Mouse (Mus musculus): ENCODE measurements around the gene Gm10647.
"Not testable (repeated sequence)": the region's sequence is repeated elsewhere in the genome, so short reads cannot be mapped to it uniquely, and the experiment has no call there.

Gene Gm10647

DNA sequence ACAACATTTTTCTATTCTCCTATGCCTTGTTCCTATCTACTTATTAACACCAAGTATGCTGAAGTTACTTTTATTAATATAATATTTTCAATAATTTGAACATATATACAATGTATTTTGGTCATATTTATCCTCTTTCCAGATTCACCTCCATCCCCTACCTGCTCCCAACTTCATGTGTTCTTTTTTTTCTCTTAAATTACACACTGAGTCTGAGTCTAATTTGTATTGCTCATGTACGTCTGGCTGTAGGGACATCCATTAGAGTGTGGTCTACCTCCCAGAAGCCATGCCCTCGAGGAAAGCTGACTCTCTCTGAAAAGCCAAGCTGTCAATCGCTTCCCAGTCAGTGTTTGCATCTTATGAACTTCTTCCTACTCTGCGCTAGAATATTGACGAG is at the start of gene Gm10647:
Gene Gm10647, plus strand, starts transcription at position 301 of the 400 bp plus-strand sequence.
- DNase-seq (ENCODE audit: low read depth, low spot score), result no peak

DNA sequence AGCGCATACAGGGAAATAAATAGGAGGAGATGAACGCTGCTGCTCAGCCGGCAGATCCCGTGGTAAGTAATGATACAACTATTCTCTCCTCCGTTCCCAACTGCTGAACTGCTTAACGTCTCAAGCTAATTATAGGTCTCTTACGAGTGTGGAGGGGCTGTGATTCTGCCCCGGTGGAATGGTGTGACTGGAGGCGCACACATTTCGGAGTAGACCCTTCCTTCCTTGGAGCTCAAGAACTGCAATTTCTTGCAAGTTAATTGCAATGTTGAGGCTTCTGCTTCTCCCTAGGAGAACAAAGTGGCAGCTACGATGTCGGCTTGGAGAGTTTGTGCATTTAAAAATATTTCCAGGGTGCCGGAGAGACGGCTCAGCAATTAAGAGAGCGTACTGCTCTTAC is 48.4 kb upstream of the Gm10647 start:
- peak; percentile 88 for DNase-seq (ENCODE audit: low read depth, low spot score)

DNA sequence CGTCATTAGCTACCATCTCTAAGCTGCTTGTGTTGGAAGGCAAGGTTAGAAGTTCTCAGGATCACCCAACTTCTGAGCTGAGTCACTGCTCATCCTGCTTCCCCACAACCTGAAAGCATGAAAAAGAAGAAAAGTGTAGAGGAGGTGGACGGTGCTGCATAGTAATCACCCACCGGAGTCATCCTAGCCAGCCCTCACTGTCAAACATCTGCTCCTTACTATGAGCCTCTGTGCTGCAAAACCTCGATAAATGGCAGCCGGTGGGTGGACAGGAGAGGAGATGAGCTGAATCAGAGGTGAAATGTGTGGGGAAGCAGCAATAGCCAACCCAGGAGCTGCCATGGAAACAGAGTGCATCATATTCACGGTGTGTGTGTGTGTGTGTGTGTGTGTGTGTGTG is 44.0 kb upstream of the Gm10647 start:
- peak; percentile 90 for DNase-seq (ENCODE audit: low read depth, low spot score)

DNA sequence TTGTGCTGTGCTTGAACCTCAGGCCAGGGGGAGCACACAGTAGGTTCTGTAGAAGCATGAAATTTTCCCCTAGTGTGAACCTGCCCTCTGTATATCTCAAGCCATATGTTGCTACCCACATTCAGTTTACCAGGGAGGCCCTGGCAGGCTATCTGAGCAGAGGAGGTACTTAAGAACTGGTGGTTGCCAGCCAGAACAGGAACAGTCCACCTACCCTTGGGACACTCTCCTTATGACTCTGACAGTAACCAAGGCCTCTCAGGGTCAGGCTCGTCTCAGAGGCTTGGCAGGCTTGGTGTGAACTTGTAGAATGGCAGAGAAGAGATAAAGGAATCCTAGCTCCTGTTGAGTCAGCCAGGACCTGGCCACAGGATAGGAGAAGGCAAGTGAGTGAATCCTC is 35.8 kb upstream of the Gm10647 start:
- DNase-seq (ENCODE audit: low read depth, low spot score), result no peak

DNA sequence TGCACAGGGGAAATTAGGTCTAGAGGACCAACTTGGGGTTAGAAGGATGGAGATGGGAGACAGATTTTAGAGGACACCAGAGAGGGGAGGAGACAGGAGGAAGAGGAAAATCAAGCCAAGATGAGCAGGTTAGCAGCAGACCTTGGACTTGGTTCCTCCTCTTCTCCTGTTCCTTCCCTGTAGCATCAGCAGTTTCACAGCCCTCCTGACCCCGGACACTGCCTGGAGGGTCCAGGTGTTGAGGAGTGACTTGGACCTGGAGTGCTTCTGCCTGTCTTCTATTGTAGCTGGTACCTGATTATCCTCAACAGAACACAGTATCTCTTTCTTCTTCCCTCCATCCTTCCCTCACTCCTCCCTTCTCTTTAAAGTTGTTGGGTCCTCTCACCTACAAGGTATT is 28.1 kb upstream of the Gm10647 start:
- DNase-seq (ENCODE audit: low read depth, low spot score), result no peak

DNA sequence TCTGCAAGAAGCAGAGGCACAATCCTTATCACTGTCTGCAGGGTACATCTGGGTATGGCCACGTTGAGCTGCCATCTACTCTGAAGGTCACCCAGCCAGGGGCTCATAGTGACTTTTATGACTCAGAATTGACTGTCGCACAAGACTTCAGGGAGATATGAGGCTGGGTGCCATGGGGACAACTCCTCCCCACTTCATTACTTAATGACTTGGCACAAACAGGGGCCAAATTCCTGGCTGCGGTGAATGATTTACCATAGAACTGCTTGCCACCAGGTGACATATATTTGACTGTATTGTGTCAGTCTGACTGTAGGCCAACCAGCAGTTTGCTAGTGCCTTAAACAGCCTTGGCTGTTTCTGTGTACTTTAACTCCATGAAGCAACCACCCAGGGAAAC is 27.6 kb upstream of the Gm10647 start:
- no peak for DNase-seq (ENCODE audit: low read depth, low spot score)

DNA sequence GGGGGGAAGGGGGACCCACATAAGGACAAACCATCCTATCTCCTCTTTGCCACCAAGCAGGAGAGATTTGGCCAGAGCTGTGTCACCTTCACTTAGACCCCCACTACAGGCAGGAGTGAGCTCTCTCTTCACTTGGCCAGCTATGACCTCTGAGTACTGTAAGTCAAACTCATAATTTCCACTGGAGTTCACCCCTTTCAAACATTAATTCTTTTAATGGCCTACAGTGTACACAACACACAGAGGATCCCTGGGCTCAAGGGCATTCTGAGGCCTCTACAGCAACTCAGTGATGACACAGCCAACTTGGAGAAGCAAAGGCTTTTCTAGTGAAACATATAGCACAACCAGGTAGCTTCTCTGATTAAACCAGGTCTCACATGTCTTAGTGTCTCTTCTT is 26.1 kb upstream of the Gm10647 start:
- no peak for DNase-seq (ENCODE audit: low read depth, low spot score)

DNA sequence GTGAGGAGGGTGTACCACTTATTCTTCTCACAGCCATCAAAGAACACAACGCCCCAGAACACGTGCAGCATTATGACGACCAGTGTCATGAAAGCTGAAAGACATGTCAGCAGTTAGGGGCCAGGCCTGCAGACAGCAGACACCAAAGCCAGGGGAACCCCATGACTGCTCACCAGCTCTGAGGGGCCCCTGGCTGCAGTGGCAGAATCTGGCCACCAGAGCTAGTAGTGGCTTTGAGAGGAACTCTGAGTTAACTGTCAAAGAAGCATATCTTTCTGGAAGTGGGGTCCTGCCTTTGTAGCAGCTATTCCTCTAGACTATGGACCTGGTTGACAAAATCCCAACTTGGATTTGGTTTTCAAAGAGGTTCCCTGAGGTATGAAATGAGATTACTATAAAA is 12.3 kb upstream of the Gm10647 start:
- DNase-seq (ENCODE audit: low read depth, low spot score), result not testable (repeated sequence)

DNA sequence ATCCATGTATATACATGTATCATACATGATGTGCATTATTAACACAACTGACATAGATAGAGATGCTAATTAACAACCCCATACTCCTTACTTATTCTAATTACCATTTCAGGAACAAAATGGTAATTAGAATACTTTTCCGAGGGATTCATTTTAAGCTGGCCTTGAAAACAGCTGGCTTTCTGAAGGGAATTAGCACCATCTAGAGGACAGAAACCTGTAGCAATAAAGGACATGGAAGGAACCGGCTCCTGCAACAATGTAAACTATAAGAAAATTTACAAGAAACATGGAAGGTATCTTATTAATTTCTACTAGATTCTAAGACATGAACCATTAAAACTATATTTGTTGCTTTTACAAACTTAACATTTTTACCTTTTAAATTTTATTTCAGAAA is 9.0 kb upstream of the Gm10647 start:
- DNase-seq (ENCODE audit: low read depth, low spot score), result peak; percentile 88

DNA sequence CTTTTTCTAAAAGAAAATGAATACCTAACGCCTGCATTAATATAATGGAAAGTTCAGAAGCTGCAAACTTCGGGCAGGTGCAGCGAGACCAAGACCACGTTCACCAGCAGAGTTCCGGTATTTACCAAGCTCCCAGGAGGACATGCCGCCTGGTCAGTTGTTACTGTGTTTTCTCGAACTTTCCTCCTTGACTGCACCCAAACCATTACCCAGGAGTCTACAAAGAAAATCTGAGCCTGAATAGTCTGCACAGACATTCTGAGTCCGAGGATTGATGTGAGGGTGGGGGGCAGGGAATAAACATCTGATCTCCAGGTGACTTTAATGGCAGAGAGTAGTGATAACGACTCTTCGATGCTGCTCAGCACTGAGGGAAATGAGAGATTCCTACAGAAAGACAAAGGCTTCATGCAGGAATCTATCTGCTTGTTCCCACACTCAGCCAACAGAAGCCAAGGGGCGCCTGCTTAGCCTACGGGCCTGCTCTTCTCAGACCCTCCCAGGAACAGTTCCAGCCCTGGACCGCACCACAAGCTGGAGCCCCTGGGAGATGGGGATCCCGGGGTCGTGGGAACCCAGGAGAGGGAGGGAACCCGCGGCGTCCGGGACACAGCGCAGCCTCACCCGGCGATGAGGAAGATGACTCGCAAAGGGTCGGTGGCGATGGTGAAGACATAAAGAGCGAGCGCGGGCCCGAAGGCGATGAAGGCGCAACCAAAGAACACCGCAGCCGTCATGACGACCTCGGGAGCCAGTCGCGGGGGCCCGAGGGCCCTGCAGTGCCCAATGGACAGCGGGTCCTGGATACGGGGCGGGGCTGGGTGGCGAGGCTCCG is 2.0 kb upstream of the Gm10647 start:
- no peak for DNase-seq (ENCODE audit: low read depth, low spot score)

DNA sequence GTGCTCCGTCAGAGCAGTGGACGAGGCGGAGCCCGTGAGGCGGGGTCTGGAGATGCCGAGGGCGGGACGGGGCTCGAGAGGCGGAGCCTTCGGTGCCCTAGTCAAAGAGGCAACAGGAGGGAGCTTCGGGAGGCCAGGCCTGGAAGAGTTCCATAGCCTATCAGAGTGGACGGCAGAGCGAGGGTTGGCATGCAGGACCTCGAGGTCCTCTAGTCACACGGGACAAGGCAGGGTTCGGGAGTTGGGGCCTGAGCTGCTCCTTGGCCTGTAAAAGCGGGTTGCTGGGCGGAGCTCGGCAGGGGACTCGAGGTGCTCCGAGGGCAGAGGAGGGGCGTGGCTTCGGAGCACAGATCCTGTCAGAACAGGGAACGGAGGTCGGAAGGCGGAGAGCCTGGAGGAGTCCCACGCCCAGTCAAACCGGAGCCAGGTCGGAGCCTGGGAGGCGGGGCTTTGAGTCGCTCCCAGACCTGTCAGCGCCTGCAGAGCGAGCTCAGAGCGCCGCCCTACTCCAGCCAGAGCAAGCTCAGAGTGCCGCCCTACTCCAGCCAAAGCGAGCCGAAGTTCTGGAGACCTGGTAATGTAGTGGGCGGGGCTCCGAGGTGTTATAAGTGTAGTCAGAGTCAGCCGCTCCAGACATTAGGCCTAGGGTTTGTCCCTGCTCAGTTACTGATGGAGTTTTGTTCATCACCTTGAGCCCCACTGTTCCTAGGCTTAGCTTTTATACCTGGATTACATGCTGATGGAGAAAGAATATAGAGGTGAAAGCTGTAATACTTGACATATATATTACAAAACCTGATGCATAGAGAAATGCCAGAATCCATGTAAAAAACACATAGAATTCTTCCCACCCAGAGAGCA is 1.1 kb upstream of the Gm10647 start, which contains the start of gene Aph1b:
Gene Aph1b, minus strand, starts transcription at position 27 of the 861 bp plus-strand sequence.
- peak; percentile 99 for DNase-seq (ENCODE audit: low read depth, low spot score)

DNA sequence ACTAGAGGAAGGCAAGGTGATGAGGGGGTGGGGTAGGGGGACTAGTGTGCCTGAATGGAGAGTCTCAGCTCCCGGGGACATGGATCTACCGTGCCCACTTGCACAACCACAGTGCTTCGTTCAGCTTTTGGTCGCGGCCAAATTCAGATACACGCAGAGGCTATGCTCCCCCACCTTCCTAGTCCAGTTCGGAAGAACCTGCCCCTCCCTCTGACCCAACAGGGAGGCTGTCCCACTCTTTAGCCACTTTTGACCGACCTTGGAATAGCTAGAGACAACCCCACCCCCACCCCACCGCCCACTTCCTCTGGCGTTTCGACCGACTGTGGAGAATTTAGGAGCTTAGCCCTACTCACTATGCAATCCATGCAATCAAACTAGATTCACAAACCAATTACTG is 5.1 kb downstream of the Gm10647 start:
- no peak for DNase-seq (ENCODE audit: low read depth, low spot score)

DNA sequence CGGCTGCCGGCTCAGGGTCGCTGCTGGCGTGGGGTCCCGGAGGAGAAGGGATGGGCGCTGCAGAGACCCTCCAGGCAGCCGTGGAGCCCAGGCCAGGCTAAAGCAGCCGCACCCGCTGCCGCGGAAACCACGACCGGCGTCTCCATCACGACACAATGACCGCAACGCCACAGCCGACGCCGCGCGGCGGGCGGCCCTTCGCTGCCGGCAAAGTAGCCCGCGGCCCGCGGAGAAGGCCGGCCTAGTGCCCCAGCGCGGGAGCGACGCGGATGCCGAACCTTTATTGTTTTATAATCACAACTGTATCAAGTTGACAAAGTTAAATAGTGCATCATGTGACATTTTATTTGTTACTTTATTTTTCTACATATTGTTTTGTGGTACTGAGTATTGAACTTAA is 9.1 kb downstream of the Gm10647 start:
- not testable (repeated sequence) for DNase-seq (ENCODE audit: low read depth, low spot score)

DNA sequence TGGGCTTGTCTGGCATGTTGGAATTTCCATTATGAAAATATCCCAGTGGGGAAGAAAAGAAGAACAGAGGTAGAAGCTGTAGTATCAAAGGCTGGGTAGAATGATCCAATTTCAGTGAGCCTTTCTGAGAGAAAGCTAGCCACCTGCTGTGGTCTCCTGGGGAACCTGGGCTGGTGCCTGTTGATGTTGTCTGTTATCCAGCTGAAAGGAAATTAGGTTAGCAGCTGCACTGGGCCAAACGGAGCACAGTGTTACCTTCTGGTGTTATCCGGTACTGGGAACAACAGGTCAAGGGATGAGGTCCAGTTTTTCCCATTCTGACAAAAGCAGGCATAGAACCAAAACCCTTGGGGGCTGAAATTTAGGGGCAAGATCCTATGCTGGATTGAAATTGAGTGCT is 16.6 kb downstream of the Gm10647 start:
- DNase-seq (ENCODE audit: low read depth, low spot score), result peak; percentile 18

DNA sequence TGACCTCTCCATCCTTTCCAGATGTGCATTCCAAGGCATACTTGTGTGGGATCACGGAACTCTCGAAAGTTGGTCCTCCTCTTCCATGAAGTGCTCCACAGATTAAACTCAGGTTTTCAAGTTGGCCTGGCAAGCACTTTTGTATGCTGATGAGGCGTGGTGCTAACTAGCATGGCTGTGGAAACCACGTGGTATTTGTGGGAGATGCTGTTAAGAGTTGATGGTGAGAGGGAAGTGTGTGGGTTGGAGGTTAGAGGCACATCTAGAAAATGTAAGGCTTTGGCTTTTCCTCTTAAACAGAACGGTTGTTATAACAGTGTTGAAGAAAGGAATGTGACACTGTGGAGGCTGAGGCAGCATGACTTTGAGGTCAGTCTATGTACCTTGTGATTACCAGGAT is 24.2 kb downstream of the Gm10647 start:
- peak; percentile 16 for DNase-seq (ENCODE audit: low read depth, low spot score)

DNA sequence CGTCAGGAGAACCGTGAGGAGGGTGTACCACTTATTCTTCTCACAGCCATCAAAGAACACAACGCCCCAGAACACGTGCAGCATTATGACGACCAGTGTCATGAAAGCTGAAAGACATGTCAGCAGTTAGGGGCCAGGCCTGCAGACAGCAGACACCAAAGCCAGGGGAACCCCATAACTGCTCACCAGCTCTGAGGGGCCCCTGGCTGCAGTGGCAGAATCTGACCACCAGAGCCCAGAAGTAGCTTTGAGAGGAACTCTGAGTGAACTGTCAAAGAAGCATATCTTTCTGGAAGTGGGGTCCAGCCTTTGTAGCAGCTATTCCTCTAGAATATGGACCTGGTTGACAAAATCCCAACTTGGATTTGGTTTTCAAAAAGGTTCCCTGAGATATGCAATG is 25.4 kb downstream of the Gm10647 start:
- not testable (repeated sequence) for DNase-seq (ENCODE audit: low read depth, low spot score)

DNA sequence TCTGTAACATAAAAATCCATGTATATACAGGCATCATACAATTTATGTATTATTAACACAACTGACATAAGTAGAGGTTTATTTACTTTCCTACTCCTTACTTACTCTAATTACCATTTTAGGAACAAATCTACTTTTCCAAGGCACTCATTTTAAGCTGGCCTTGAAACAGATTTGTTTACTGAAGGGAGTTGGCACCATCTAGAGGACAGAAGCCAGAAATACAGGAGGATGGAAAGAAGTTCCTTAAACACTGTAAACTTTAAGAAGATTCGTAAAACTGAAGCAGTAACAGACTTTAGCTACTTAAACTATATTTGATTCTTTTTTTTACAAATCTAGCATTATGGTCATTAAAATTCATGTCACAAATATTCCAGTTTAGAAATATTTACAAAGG is 29.2 kb downstream of the Gm10647 start:
- DNase-seq (ENCODE audit: low read depth, low spot score), result peak; percentile 88

DNA sequence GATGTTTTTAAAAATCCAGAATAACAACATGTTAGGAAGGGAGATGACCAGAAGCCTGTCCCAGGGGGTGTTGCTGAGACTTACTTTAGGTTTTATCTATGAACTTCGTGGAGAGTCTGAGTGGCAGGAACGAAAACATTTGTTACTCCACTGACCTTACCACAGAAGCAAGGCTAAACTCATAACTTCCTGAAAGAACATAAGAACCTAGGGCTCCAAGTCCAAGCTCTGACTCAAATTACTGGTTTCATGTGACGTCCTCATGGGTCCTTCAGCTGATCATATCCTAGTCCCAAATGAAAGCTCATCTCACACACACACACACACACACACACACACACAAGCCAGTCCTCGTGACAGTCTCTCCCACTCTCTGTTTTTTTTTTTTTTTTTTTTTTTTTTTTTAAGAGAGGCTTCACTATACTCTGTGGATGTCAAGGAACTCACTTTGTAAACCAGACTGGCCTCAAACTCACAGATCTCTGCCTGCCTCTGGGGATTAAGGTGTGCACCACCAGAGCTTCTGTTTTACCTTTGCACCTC is 35.6 kb downstream of the Gm10647 start:
- no peak for DNase-seq (ENCODE audit: low read depth, low spot score)

DNA sequence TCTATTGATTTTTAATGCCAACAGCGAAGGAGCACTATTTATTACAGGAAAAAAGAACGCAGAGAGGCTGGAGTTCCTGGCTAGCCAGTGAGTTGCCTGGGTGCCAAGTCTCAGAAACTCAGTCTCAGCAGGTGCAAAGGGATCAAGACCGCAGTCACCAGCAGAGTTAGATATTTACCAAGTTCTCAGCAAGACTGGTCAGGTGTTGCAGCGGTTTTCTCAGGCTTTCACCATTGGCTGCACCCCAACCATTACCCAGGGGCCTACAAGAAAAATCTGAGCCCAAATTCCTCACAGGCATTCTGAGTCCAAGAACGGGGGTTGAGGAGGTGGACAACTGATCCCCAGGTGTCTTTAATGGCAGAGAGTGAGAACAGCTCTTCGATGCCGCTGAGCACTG is 37.0 kb downstream of the Gm10647 start:
- peak; percentile 39 for DNase-seq (ENCODE audit: low read depth, low spot score)

DNA sequence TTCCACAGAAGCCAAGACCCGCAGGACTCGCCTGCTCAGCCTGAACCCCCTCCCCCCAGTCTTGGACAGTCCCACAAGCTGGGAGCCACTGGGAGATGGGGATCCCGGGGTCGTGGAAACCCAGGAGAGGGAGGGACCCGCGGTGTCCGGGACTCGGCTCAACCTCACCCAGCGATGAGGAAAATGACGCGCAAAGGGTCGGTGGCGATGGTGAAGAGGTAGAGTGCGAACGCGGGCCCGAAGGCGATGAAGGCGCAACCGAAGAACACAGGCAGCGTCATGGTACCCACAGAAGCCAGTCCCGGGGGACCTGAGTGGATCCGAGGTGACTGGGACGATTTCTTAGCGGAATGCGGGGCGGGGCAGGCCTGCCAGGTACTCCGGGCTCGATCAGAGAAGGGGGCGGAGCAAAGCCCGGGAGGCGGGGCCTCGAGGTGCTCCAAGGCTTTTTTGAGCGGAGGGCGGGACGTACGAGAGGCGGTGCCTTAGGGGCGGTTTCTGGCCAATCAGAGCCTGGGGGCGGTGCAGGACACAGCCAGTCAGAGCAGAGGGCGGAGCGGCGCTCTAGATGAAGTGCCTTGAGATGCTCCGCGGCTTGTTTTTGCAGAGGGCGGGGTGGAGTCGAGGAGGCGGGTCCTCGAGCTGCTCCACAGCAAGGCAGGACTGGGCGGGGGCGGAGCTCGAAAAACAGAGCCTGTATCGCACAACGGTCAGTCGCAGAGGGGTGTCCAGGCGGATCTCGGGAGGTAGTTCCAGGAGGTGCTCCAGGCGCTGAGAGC is 37.7 kb downstream of the Gm10647 start, which contains the start of gene Aph1c:
Gene Aph1c, minus strand, starts transcription at position 409 of the 779 bp plus-strand sequence.
- DNase-seq (ENCODE audit: low read depth, low spot score), result peak; percentile 100

DNA sequence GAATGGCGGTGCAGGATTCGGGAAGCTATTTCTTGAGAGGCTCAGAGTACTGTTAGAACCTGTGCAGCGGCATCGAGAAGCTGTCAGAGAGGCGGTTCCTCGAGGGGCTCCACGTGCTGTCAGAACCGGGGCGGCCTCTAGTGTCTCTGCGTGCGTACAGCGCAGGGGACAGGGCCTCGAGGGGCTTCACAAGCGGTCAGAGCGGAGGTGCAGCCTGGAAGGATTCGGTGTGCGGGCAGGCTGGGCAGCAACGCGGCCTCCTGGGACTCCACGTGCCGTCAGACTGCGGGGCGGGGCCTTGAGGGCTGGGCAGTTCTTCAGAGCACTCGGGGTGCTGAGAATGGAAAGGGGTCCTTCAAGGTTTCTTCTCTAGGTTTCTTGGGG is 38.2 kb downstream of the Gm10647 start:
- no peak for DNase-seq (ENCODE audit: low read depth, low spot score)

DNA sequence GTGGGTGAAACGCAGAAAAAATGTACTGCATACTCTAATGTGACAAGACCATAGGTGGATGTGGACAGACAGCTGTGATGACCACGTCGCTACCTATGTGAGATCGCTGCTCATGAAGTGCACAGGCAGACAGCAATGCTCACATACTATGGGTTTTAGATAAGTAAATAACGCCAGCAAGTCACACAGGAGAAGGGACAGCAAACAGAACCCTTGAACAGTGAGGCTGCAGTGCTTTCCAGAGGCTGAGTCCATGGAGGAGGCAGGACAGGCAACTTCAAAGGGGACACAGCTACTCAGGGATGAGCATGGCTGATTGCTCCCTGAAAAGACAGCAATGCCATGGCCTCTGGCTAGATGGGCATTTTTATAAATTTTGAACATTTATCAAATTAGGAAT is 50.0 kb downstream of the Gm10647 start:
- DNase-seq (ENCODE audit: low read depth, low spot score), result no peak
